Mouse (Mus musculus) ovary, postnatal 14 days (tissue): ENCODE measurements at regions not wholly inside any gene's neighbourhood (a gene's known extent, or its start where the extent isn't known, plus 50 kb on each side); places are given as distances from the start of the nearest gene placed in this dataset.

ENCODE experiments used
- DNase-seq: peaks from one replicate; pipeline ENCODE4 v3.0.0; 2022; ENCODE audit warnings: low spot score

GRCm38 (mm10) chr7:136275651-136276050 lies 559.5 kb upstream of the Mki67 start:
- DNase-seq, result no peak

GRCm38 (mm10) chr7:136283770-136284169 lies 567.6 kb upstream of the Mki67 start:
- DNase-seq, result no peak

GRCm38 (mm10) chr7:136285606-136286005 lies 569.4 kb upstream of the Mki67 start:
- no peak for DNase-seq

GRCm38 (mm10) chr7:136293536-136294145 lies 577.5 kb upstream of the Mki67 start:
- no peak for DNase-seq

GRCm38 (mm10) chr7:136294445-136294844 lies 578.3 kb upstream of the Mki67 start:
- DNase-seq, result no peak

- DNase-seq, result no peak
Observed at GRCm38 (mm10) chr7:136297901-136298513, 581.8 kb upstream of the Mki67 start.

- DNase-seq, result no peak
Observed at GRCm38 (mm10) chr7:136306137-136306536, 588.3 kb upstream of the Mgmt start.

GRCm38 (mm10) chr7:136308765-136309164 lies 585.6 kb upstream of the Mgmt start:
- DNase-seq, result no peak

GRCm38 (mm10) chr7:136327281-136327680 lies 567.1 kb upstream of the Mgmt start:
- DNase-seq, result no peak

- no peak for DNase-seq
Observed at GRCm38 (mm10) chr7:136330431-136330830, 564.0 kb upstream of the Mgmt start.

- no peak for DNase-seq
Observed at GRCm38 (mm10) chr7:136332805-136333204, 561.6 kb upstream of the Mgmt start.

- DNase-seq, result no peak
Observed at GRCm38 (mm10) chr7:136341599-136342210, 552.7 kb upstream of the Mgmt start.

GRCm38 (mm10) chr7:136342211-136342799 lies 552.1 kb upstream of the Mgmt start:
- DNase-seq, result no peak

- DNase-seq, result peak; percentile 33
Observed at GRCm38 (mm10) chr7:136342822-136343221, 551.6 kb upstream of the Mgmt start.

GRCm38 (mm10) chr7:136343494-136343893 lies 550.9 kb upstream of the Mgmt start:
- DNase-seq, result no peak

GRCm38 (mm10) chr7:136345051-136345450 lies 549.4 kb upstream of the Mgmt start:
- DNase-seq, result no peak

GRCm38 (mm10) chr7:136346531-136346930 lies 547.9 kb upstream of the Mgmt start:
- no peak for DNase-seq

- DNase-seq, result no peak
Observed at GRCm38 (mm10) chr7:136348309-136348708, 546.1 kb upstream of the Mgmt start.

- no peak for DNase-seq
Observed at GRCm38 (mm10) chr7:136349651-136350050, 544.8 kb upstream of the Mgmt start.

GRCm38 (mm10) chr7:136357011-136357410 lies 537.4 kb upstream of the Mgmt start:
- no peak for DNase-seq

GRCm38 (mm10) chr7:136365318-136366211 lies 528.8 kb upstream of the Mgmt start:
- DNase-seq, result no peak

- no peak for DNase-seq
Observed at GRCm38 (mm10) chr7:136377259-136377658, 517.2 kb upstream of the Mgmt start.
